Mouse (Mus musculus) heart, postnatal 0 days (tissue): Measurements from ENCODE around the gene Clec16a. TPM values are rescaled to one million over a fixed set of nuclear protein-coding genes. Genes with fewer than 3 reads are reported as not detected.

Experiments
- ATAC-seq: fragments of 200-750 bp; cut with Nextera tagmentation; 2 replicates; pipeline ENCODE4 v1.8.0; 2017; ENCODE audit warnings: low read depth, moderate number of reproducible peaks, moderate library complexity; ENCODE audit not compliant: insufficient read depth
- DNase-seq: peaks from one replicate; pipeline ENCODE4 v3.0.0-alpha.2; 2016; ENCODE audit warnings: low spot score
- H3K27ac ChIP-seq: fragments of 300-500 bp; sonication (generic); 2 replicates; pipeline ENCODE4 v1.5.1; 2014; ENCODE audit warnings: low read depth, mild to moderate bottlenecking
- H3K27me3 ChIP-seq: fragments of 300-500 bp; sonication (generic); 2 replicates; pipeline ENCODE4 v1.6.1; 2014; ENCODE audit warnings: low read length, mixed read lengths; ENCODE audit not compliant: control insufficient read depth, insufficient read depth
- H3K36me3 ChIP-seq: fragments of 300-500 bp; sonication (generic); replicated peaks from 2 replicates; pipeline ENCODE4 v1.6.1; 2014; ENCODE audit warnings: low read length, mixed read lengths; ENCODE audit not compliant: control insufficient read depth, insufficient read depth
- H3K4me1 ChIP-seq: fragments of 300-500 bp; sonication (generic); 2 replicates; pipeline ENCODE4 v1.6.1; 2014; ENCODE audit warnings: antibody characterized with exemption; ENCODE audit not compliant: control insufficient read depth, insufficient read depth
- H3K4me2 ChIP-seq: fragments of 300-500 bp; sonication (generic); 2 replicates; pipeline ENCODE4 v1.6.1; 2014; ENCODE audit warnings: low read depth, mild to moderate bottlenecking, low read length, moderate library complexity
- H3K4me3 ChIP-seq: fragments of 300-500 bp; sonication (generic); 2 replicates; pipeline ENCODE4 v1.5.1; 2014; ENCODE audit warnings: low read depth, low read length
- H3K9ac ChIP-seq: fragments of 300-500 bp; sonication (generic); replicated peaks from 2 replicates; pipeline ENCODE4 v1.6.1; 2014; ENCODE audit warnings: low read depth, low read length, mixed read lengths
- H3K9me3 ChIP-seq: fragments of 300-500 bp; sonication (generic); replicated peaks from 2 replicates; pipeline ENCODE4 v1.6.1; 2016; ENCODE audit warnings: low read length; ENCODE audit not compliant: control insufficient read depth
- CTCF ChIP-seq: IDR thresholded peaks from 2 replicates; pipeline ENCODE4 v1.5.1; 2016; ENCODE audit warnings: antibody characterized with exemption, control low read depth, low read depth
- EP300 ChIP-seq: IDR thresholded peaks from 2 replicates; pipeline ENCODE4 v1.6.1; 2016; ENCODE audit warnings: antibody characterized with exemption, low read depth
- WGBS: fragments of 180-500 bp; shearing (Covaris S2); extraction: QIAGEN DNeasy Blood & Tissue Kit; methylation state at CpG from one replicate; pipeline ENCODE4 v1.1.7; 2014; 5-methylcytosine and 5-hydroxymethylcytosine counted together
- polyA plus RNA-seq: library from polyadenylated mRNA; unstranded; fragments of >200 nt; fragmentation: Nextera tagmentation; extraction: Ambion mirVana; gene quantifications from 2 replicates; pipeline ENCODE4 v1.2.1, GENCODE M21; 2015
- total RNA-seq: library from RNA; depleted of rRNA; stranded (reverse); fragments of >200 nt; gene quantifications from 2 replicates; pipeline ENCODE4 v1.2.3, GENCODE M21; 2014; ENCODE audit warnings: low replicate concordance

Gene Clec16a
- total and polyA plus RNA-seq, 2 experiments from 2014 or later: 37.7 to 39.6 TPM

DNA sequence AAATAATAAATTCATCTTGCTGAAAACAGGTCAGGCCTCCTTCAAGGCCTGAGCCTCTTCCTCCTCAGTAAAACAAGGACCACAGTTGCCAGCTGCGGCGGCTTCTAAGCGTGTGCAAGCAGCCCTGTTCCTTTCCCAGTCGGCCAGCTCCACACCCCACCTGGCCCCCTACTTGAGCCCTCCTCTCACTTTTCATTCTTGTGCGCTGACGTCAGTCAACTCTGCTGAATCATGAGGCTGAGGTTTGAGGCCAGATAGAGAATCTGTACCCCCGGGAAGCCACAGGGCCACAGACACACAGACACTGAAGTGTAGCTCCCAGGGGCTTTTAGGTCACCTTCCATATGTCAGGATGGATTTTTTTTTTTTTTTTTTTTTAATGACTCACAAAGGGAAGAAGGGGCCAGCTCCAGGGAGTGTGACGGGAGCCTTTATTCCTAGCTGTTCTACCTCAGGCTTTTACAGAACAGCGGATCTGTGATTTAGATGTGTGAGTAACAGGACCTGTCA lies 236.8 kb downstream of the Clec16a start:
- TF ChIP-seq CTCF: no peak
- TF ChIP-seq EP300: no peak
- Histone ChIP-seq H3K27me3 (no peaks in the 10 kb centered on the region), H3K4me2 (peak overlapping the region; percentile 93; the same call in 1 of the 2 replicates), H3K4me3 (no peak overlapping the region; the same call in 1 of the 2 replicates), H3K27ac (0 out of 2 replicates have a peak overlapping the region, but pooled peaks have one; percentile 16), H3K4me1 (peaks cover 33% of the 10 kb centered on the region), H3K36me3 (no peaks in the 10 kb centered on the region), H3K9ac (no peak overlapping the region), H3K9me3 (no peaks in the 10 kb centered on the region)
- 38% methylated on average over 9 of the region's 9 CpGs for WGBS
- ATAC-seq (no peak), DNase-seq (no peak)

- H3K27ac ChIP-seq: 0 out of 2 replicates have a peak overlapping the region, but pooled peaks have one; percentile 16
- ATAC-seq: no peak
- WGBS: 57% methylated on average over 6 of the region's 6 CpGs
- no peaks in the 10 kb centered on the region for H3K9me3 ChIP-seq
- no peaks in the 10 kb centered on the region for H3K27me3 ChIP-seq
- H3K4me3 ChIP-seq: peak overlapping the region; percentile 79; the same call in 1 of the 2 replicates
- H3K4me2 ChIP-seq: peak overlapping the region; percentile 93; the same call in 1 of the 2 replicates
- no peak for TF ChIP-seq EP300
- no peak overlapping the region; the same call in 1 of the 2 replicates for H3K9ac ChIP-seq
- DNase-seq: no peak
- no peaks in the 10 kb centered on the region for H3K36me3 ChIP-seq
- H3K4me1 ChIP-seq: peaks cover 34% of the 10 kb centered on the region
These were observed 237.4 kb downstream of the Clec16a start for GRCm38 (mm10) chr16:10782377-10783151.

- WGBS: 27% methylated on average over 1 of the region's 1 CpGs
- TF ChIP-seq CTCF: no peak
- no peak for TF ChIP-seq EP300
- ATAC-seq: no peak
- no peaks in the 10 kb centered on the region for H3K36me3 ChIP-seq
- H3K4me1 ChIP-seq: peaks cover 29% of the 10 kb centered on the region
- H3K9ac ChIP-seq: no peak overlapping the region
- DNase-seq: no peak
- no peak overlapping the region for H3K27ac ChIP-seq
- H3K4me2 ChIP-seq: peak overlapping the region; percentile 93; the same call in 1 of the 2 replicates
- peak overlapping the region; percentile 79; the same call in 1 of the 2 replicates for H3K4me3 ChIP-seq
- H3K9me3 ChIP-seq: no peaks in the 10 kb centered on the region
- H3K27me3 ChIP-seq: no peaks in the 10 kb centered on the region
These were observed 238.0 kb downstream of the Clec16a start for GRCm38 (mm10) chr16:10783152-10783434.

DNA sequence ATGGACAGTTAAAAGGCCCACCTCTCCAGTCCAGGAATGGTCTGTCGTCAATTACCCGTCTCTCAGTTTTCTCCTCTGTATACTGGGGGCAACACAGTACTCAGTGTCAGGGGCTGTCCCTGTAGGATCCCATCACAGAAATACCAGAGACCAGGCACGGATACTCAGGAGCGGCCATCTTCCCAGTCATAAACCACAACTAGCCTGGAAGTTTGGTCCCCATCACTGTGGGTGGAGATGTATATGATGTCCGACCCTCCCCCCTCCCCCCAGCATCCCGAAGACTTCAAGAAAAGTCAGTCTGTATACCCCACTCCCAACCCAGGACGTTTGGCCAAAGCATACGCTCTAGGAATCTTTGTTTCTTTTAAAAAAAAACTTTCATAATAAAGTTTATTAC lies 238.3 kb downstream of the Clec16a start:
- Histone ChIP-seq H3K27ac (no peak overlapping the region), H3K4me3 (peak overlapping the region; percentile 79; the same call in 1 of the 2 replicates), H3K9me3 (no peaks in the 10 kb centered on the region), H3K4me2 (peak overlapping the region; percentile 93; the same call in 1 of the 2 replicates), H3K9ac (no peak overlapping the region), H3K27me3 (no peaks in the 10 kb centered on the region), H3K4me1 (peaks cover 28% of the 10 kb centered on the region), H3K36me3 (no peaks in the 10 kb centered on the region)
- ATAC-seq (no peak), DNase-seq (no peak)
- no peak for TF ChIP-seq CTCF
- TF ChIP-seq EP300: no peak
- WGBS: 71% methylated on average over 8 of the region's 8 CpGs

- Histone ChIP-seq H3K27ac (peak overlapping the region; percentile 94; the same call in 1 of the 2 replicates), H3K36me3 (no peaks in the 10 kb centered on the region), H3K4me1 (peaks cover 28% of the 10 kb centered on the region), H3K4me3 (peak overlapping the region; percentile 79), H3K9ac (peak overlapping the region; percentile 27), H3K27me3 (no peaks in the 10 kb centered on the region), H3K9me3 (no peaks in the 10 kb centered on the region), H3K4me2 (peak overlapping the region; percentile 93)
- WGBS: 2% methylated on average over 81 of the region's 81 CpGs
- peak; percentile 37 for DNase-seq
- TF ChIP-seq CTCF (no peak), EP300 (no peak)
- no peak for ATAC-seq
These were observed 239.0 kb downstream of the Clec16a start for GRCm38 (mm10) chr16:10783883-10784792.
